Mouse (Mus musculus): ENCODE data around the gene Sec14l5.

- TF ChIP-seq GATA1 (IDR thresholded peaks at IDR 0.05; ENCODE audit: borderline replicate concordance, low read length) (no peak), FLI1 (IDR thresholded peaks at IDR 0.05; ENCODE audit: low read length) (no peak)
Observed at GRCm38 (mm10) chr16:5168038-5168437, 21.1 kb downstream of the Sec14l5 start.
